Mouse (Mus musculus) forebrain, postnatal 0 days (tissue): ENCODE data around the gene Sptb. TPM values are rescaled to one million over a fixed set of nuclear protein-coding genes. Genes with fewer than 3 reads are reported as not detected.
A peak's percentile ranks its signal among the peaks of the same experiment; 100 is the strongest.

Experiments used
- ATAC-seq: fragments of 200-750 bp; cut with Nextera tagmentation; 2 replicates; pipeline ENCODE4 v1.8.0; 2017; ENCODE audit warnings: mild to moderate bottlenecking, moderate library complexity
- DNase-seq: peaks from one replicate; pipeline ENCODE4 v3.0.0-alpha.2; 2015
- H3K27ac ChIP-seq: fragments of 300-500 bp; sonication (generic); 2 replicates; pipeline ENCODE4 v1.5.1; 2014; ENCODE audit warnings: low read depth, mild to moderate bottlenecking, antibody characterized with exemption, low read length, moderate library complexity, mixed read lengths
- H3K27me3 ChIP-seq: fragments of 300-500 bp; sonication (generic); 2 replicates; pipeline ENCODE4 v1.6.1; 2014; ENCODE audit warnings: mild to moderate bottlenecking, low read length, mixed read lengths; ENCODE audit not compliant: insufficient read depth
- H3K36me3 ChIP-seq: fragments of 300-500 bp; sonication (generic); 2 replicates; pipeline ENCODE4 v1.6.1; 2014; ENCODE audit warnings: mild to moderate bottlenecking, moderate library complexity; ENCODE audit not compliant: insufficient read depth
- H3K4me1 ChIP-seq: fragments of 300-500 bp; sonication (generic); 2 replicates; pipeline ENCODE4 v1.6.1; 2014; ENCODE audit warnings: antibody characterized with exemption; ENCODE audit not compliant: insufficient read depth
- H3K4me2 ChIP-seq: fragments of 300-500 bp; sonication (generic); 2 replicates; pipeline ENCODE4 v1.6.1; 2014; ENCODE audit warnings: low read depth, mild to moderate bottlenecking, moderate library complexity
- H3K4me3 ChIP-seq: fragments of 300-500 bp; sonication (generic); 2 replicates; pipeline ENCODE4 v1.5.1; 2014; ENCODE audit warnings: low read depth, low read length, mixed read lengths
- H3K9ac ChIP-seq: fragments of 300-500 bp; sonication (generic); 2 replicates; pipeline ENCODE4 v1.6.1; 2014; ENCODE audit warnings: mild to moderate bottlenecking
- H3K9me3 ChIP-seq: fragments of 300-500 bp; sonication (generic); 2 replicates; pipeline ENCODE4 v1.6.1; 2016; ENCODE audit warnings: low read length
- CTCF ChIP-seq: sonication (generic); IDR thresholded peaks from 2 replicates; pipeline ENCODE4 v1.5.1; 2016; ENCODE audit warnings: antibody characterized with exemption, control low read depth, low read depth
- WGBS: fragments of 180-500 bp; shearing (Covaris S2); extraction: QIAGEN DNeasy Blood & Tissue Kit; methylation state at CpG from one replicate; pipeline ENCODE4 v1.1.7; 2014; 5-methylcytosine and 5-hydroxymethylcytosine counted together
- polyA plus RNA-seq: library from polyadenylated mRNA; unstranded; fragments of >200 nt; fragmentation: Nextera tagmentation; extraction: Ambion mirVana; gene quantifications from 2 replicates; pipeline ENCODE4 v1.2.1, GENCODE M21; 2015
- total RNA-seq: library from RNA; depleted of rRNA; stranded (reverse); fragments of >200 nt; gene quantifications from 2 replicates; pipeline ENCODE4 v1.2.3, GENCODE M21; 2014

Gene Sptb
- total and polyA plus RNA-seq, 2 experiments from 2014 or later = 3.0 to 19.6 TPM

DNA sequence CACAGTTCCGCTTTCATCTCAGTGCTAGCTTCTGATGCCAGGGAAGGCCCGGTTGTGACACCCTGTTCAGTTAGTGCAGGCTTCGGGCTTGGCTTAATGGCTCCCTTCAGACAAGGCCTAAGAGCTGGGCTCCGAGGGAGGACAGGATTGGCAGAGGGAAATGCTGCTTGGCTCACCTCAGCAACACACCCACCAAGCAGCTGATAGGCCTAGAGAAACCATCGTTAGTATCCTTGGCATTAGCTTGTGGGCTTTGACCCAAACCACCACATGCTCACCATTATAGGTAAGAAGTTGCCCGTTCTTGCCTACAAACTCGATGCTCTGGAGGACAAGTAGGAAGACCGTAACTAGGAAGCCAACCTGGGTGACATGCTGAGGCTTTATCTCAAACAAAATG, 38.3 kb downstream of the Sptb start:
- Histone ChIP-seq H3K9me3 (no peaks in the 10 kb centered on the region), H3K27me3 (no peaks in the 10 kb centered on the region), H3K4me3 (no peak overlapping the region), H3K9ac (no peak overlapping the region), H3K36me3 (no peaks in the 10 kb centered on the region), H3K4me1 (no peaks in the 10 kb centered on the region), H3K4me2 (no peak overlapping the region), H3K27ac (no peak overlapping the region)
- TF ChIP-seq CTCF = no peak
- ATAC-seq (no peak), DNase-seq (no peak)
- 73% methylated on average over 8 of the region's 8 CpGs for WGBS

DNA sequence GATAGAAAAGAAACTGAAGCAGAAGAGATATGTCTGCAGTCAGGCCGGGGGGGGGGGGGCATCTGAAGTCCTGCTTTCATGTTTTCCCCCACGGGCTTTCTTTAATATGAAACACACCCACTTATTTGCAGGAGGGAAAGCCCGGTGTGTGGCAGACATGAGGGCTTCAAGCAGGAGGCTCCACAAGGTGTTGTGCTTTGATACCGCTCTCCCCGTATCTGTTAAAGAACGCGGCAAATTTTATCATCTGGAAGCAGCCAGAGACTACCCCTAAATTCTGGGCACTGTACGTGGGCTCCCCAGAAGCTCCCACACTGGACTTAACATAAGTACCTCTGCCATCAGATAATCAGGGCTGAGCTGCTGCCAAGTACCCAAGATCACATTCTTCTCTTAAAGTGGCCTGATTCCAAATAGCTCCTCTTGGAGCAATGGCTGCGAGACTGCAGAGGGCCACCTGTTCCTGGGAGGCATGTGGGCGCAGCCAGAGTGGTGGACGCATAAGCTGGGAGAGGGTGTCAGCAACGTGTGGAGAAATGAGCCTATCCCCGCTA, 39.7 kb downstream of the Sptb start:
- Histone ChIP-seq H3K9me3 (no peaks in the 10 kb centered on the region), H3K36me3 (no peaks in the 10 kb centered on the region), H3K27ac (no peak overlapping the region), H3K9ac (no peak overlapping the region), H3K4me2 (no peak overlapping the region), H3K4me1 (no peaks in the 10 kb centered on the region), H3K27me3 (no peaks in the 10 kb centered on the region), H3K4me3 (no peak overlapping the region)
- no peak for TF ChIP-seq CTCF
- DNase-seq (no peak), ATAC-seq (no peak)
- WGBS = 73% methylated on average over 13 of the region's 13 CpGs

DNA sequence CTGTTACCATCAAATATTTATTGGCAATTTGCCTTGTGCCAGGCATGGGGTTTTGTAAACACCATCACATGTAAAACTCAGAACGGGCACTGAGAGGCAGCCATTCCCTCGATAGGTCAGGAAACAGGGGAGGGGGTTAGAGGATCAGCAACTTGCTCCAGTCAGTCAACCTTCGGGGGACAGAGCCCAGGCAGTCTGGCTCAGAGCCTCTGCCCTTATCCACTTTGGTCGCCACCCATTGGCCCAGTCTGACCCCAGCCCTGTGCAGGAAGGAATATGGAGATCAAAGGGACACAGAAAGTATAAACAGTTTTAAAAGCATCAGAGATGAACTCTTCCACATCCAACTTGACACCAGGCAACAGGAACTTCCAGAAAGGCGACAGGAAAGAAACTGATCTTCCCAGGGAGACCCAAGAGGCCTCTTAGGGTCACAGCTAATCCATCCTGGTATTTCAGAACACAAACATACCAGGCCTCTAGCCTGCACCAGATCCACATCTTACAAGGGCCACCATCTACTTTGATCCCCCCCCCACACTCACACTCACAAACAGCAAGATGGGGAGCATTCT, 40.3 kb downstream of the Sptb start:
- Histone ChIP-seq H3K27me3 (no peaks in the 10 kb centered on the region), H3K27ac (no peak overlapping the region), H3K9ac (no peak overlapping the region), H3K36me3 (no peaks in the 10 kb centered on the region), H3K9me3 (no peaks in the 10 kb centered on the region), H3K4me3 (no peak overlapping the region), H3K4me1 (no peaks in the 10 kb centered on the region), H3K4me2 (no peak overlapping the region)
- no peak for ATAC-seq
- TF ChIP-seq CTCF = no peak
- 56% methylated on average over 5 of the region's 5 CpGs for WGBS
- DNase-seq = no peak

DNA sequence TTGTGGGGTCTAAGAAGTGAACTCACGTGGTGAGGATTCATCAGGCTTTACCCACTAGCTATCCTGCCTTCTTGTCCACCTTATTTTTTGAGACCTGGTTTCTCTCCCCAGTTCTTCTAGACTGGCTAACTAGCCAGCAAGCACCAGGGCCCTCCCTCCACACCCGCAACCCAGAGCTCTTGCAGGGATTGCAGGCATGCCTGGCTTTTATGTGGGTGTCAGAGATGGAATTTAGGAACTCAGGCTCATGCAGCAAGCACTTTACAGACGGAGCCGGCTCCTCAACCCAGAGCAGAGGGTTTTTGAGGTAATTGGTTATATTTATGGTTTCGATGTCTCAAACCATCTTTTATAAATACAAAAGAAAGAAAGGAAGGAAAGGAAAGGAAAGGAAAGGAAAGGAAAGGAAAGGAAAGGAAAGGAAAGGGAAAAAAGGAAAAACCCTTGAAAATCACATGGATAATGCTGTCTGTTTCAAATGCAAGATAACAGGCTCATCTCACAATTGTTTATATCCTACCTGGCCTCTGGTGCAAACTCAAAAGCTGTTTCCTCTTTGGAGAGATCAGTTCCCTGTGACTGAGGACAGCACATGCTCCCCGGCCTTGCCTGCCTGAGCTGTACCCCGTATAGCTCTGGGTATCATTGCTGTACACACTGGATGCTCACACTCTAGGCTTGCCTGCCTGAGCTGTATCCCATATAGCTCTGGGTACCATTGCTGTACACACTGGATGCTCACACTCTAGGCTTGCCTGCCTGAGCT, 41.5 kb downstream of the Sptb start:
- Histone ChIP-seq H3K27ac (no peak overlapping the region), H3K27me3 (no peaks in the 10 kb centered on the region), H3K36me3 (no peaks in the 10 kb centered on the region), H3K4me2 (no peak overlapping the region), H3K4me1 (no peaks in the 10 kb centered on the region), H3K4me3 (no peak overlapping the region), H3K9me3 (no peaks in the 10 kb centered on the region), H3K9ac (no peak overlapping the region)
- DNase-seq = no peak
- no peak for ATAC-seq
- TF ChIP-seq CTCF = no peak
- WGBS = 88% methylated on average over 7 of the region's 7 CpGs

DNA sequence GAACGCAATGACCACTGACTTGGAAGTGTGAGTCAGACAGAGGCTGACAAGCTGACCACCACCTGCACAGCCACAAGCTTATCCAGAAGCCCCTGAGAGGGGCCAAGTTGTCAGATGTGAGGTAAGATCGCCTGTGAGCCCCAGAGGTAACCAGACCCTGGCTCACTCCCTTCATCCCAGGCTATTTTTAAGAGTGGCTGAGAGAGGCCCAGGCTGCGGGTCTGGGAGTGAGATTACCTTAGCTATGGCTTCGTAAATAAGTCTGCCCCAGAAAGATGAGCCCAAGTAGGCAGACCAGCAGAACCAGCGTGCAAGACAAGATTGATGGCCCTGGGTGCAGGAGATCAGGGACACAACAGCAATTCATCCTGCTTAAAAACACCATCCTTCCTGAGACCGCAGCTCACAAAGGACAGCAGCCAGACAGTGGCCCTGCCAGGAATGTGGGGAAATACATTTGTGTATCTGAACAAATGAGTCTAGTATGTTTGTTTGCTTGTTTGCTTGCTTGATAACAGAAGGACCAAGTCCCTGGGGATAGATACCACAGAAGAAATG, 58.5 kb downstream of the Sptb start:
- Histone ChIP-seq H3K36me3 (no peaks in the 10 kb centered on the region), H3K4me3 (no peak overlapping the region), H3K27me3 (no peaks in the 10 kb centered on the region), H3K27ac (no peak overlapping the region), H3K4me2 (no peak overlapping the region), H3K9ac (no peak overlapping the region), H3K4me1 (no peaks in the 10 kb centered on the region), H3K9me3 (no peaks in the 10 kb centered on the region)
- DNase-seq = no peak
- no peak for TF ChIP-seq CTCF
- no peak for ATAC-seq
- 90% methylated on average over 6 of the region's 6 CpGs for WGBS

DNA sequence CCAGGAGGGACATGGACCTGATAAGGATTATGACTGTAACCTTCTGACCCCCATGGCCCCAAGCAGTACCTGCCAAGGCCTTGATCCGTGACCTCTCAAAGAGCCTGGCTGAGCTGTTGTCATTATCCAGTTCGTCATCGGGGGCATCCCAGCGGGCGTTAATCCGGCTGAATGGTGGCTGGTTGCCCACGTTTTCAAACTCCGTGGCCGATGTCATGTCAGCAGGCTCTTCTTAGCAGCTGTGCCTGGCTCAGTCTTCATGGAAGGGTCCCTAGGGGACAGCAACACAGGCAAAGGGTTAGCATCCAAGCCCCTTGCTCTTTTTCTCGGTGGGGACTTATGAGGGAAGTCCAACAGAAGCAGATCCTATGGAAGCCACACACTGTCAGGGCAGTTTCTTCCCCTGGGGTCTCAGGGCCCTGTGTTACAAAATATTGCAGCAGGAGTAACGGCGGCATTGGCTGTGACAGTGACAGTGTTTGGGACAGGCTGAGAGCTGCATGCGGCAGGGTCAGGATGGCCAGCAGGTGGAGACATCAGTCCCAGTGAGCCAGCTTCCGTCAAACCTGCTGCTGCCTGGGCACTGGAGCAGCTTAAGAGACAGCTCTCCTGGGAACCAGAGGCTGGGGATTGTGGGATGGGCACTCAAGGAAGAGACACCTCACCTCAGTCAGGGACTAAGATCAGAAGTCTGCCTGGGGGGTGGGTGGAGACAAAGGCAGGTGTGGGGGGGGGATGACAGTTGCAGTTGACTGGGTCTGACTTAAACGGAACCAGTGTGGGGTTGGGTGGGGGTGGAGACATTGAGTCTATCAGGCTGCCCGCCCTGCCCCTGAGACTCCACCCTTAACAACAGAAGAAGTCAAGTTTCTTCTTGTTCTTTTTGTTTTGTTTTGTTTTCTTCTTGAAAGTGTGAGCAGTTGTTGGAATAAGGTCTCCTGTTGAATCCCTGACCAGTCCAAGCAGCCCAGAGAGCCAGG, 60.3 kb downstream of the Sptb start:
- 48% methylated on average over 16 of the region's 16 CpGs for WGBS
- Histone ChIP-seq H3K9me3 (no peaks in the 10 kb centered on the region), H3K27ac (no peak overlapping the region), H3K4me3 (no peak overlapping the region), H3K9ac (no peak overlapping the region), H3K4me1 (no peaks in the 10 kb centered on the region), H3K36me3 (no peaks in the 10 kb centered on the region), H3K27me3 (no peaks in the 10 kb centered on the region), H3K4me2 (no peak overlapping the region)
- DNase-seq (peak; percentile 64), ATAC-seq (peak; percentile 64)
- TF ChIP-seq CTCF = peak; percentile 82
